8 mouse cellular contexts compared by ENCODE assay signal in genomic region chr7:112328969-112329368, GRCm38 (mm10).
DNase-seq lines count a peak whose midpoint lies in the region; ATAC-seq and TF ChIP-seq lines count a peak whose summit lies in the region.

No protein-coding gene starts in this region.

- H3K4me3 ChIP-seq in embryonic facial prominence, embryonic 11.5 days (ENCODE audit: low read depth, low read length), result no peak overlapping the region
- H3K4me3 ChIP-seq in embryonic facial prominence, embryonic 10.5 days, result no peak overlapping the region
- no peak overlapping the region for H3K4me3 ChIP-seq in liver, postnatal 0 days (ENCODE audit: low read depth, low read length)

- H3K9me3 ChIP-seq in embryonic facial prominence, embryonic 11.5 days (replicated peaks; ENCODE audit: control insufficient read depth, low read length), result no peaks in the 10 kb centered on the region
- no peaks in the 10 kb centered on the region for H3K9me3 ChIP-seq in embryonic facial prominence, embryonic 10.5 days
- no peaks in the 10 kb centered on the region for H3K9me3 ChIP-seq in liver, postnatal 0 days (ENCODE audit: low read length)

- 17% methylated on average over 1 of the region's 1 CpGs for WGBS in embryonic facial prominence, embryonic 11.5 days
- WGBS in embryonic facial prominence, embryonic 10.5 days, result 21% methylated on average over 1 of the region's 1 CpGs
- WGBS in liver, postnatal 0 days (ENCODE audit: insufficient replicate concordance), result 13% methylated on average over 1 of the region's 1 CpGs

- H3K36me3 ChIP-seq in embryonic facial prominence, embryonic 11.5 days (replicated peaks; ENCODE audit: control insufficient read depth, insufficient read depth, low read depth, low read length), result no peaks in the 10 kb centered on the region; the same call in 1 of the 2 replicates
- H3K36me3 ChIP-seq in embryonic facial prominence, embryonic 10.5 days (replicated peaks), result no peaks in the 10 kb centered on the region
- peaks cover 6% of the 10 kb centered on the region for H3K36me3 ChIP-seq in liver, postnatal 0 days (replicated peaks; ENCODE audit: insufficient read depth, low read length)

- H3K9ac ChIP-seq in embryonic facial prominence, embryonic 11.5 days (replicated peaks; ENCODE audit: low read length), result no peak overlapping the region
- no peak overlapping the region for H3K9ac ChIP-seq in liver, postnatal 0 days (replicated peaks)

- TF ChIP-seq EP300 in liver, postnatal 0 days (IDR thresholded peaks at IDR 0.05; ENCODE audit: low read depth), result no peak

- no peaks in the 10 kb centered on the region for H3K27me3 ChIP-seq in embryonic facial prominence, embryonic 11.5 days (ENCODE audit: control insufficient read depth, insufficient read depth, low read length)
- H3K27me3 ChIP-seq in embryonic facial prominence, embryonic 10.5 days (replicated peaks; ENCODE audit: low read depth, poor library complexity, severe bottlenecking), result no peaks in the 10 kb centered on the region
- H3K27me3 ChIP-seq in liver, postnatal 0 days (ENCODE audit: insufficient read depth, low read length), result no peaks in the 10 kb centered on the region

- no peak overlapping the region for H3K4me2 ChIP-seq in embryonic facial prominence, embryonic 11.5 days (ENCODE audit: low read depth, low read length)
- H3K4me2 ChIP-seq in liver, postnatal 0 days (ENCODE audit: low read depth, low read length), result no peak overlapping the region

- no peaks in the 10 kb centered on the region for H3K4me1 ChIP-seq in embryonic facial prominence, embryonic 11.5 days (ENCODE audit: control insufficient read depth, insufficient read depth, low read length)
- no peaks in the 10 kb centered on the region for H3K4me1 ChIP-seq in embryonic facial prominence, embryonic 10.5 days
- H3K4me1 ChIP-seq in liver, postnatal 0 days (ENCODE audit: insufficient read depth), result no peaks in the 10 kb centered on the region

- peak; percentile 54 for DNase-seq in embryonic facial prominence, embryonic 11.5 days (ENCODE audit: low spot score)
- DNase-seq in embryonic facial prominence, embryonic 10.5 days (ENCODE audit: low spot score), result no peak
- DNase-seq in liver, postnatal 0 days, result no peak
- DNase-seq in liver, result no peak
- DNase-seq in c-Kit-positive CD71-positive TER-119-negative erythroid progenitor cells, embryonic 14.5 days (ENCODE audit: low read depth), result peak; percentile 15
- DNase-seq in retina, embryonic 14.5 days (ENCODE audit: low spot score), result peak; percentile 42
- no peak for DNase-seq in neural tube, embryonic 10.5 days (ENCODE audit: extremely low spot score, low spot score)

- no peak for ATAC-seq in embryonic facial prominence, embryonic 11.5 days (replicated peaks; ENCODE audit: insufficient number of reproducible peaks, low FRiP score, low TSS enrichment, low read depth)
- ATAC-seq in liver, postnatal 0 days, result no peak
- peak; percentile 42 to 53; a peak in 2 of 4 replicates for ATAC-seq in hematopoietic stem cell, adult 5-6 weeks (replicated peaks in 1 of 2; ENCODE audit: insufficient read depth in 1 of 2, low FRiP score in 2 of 2, low TSS enrichment in 1 of 2, low read depth in 1 of 2, poor library complexity in 2 of 2, severe bottlenecking in 2 of 2)

- H3K27ac ChIP-seq in embryonic facial prominence, embryonic 11.5 days (replicated peaks; ENCODE audit: low read depth, low read length), result no peak overlapping the region
- H3K27ac ChIP-seq in embryonic facial prominence, embryonic 10.5 days (replicated peaks), result no peak overlapping the region
- no peak overlapping the region for H3K27ac ChIP-seq in liver, postnatal 0 days (ENCODE audit: low read depth)

- peak; percentile 65 for TF ChIP-seq CTCF in liver, postnatal 0 days (IDR thresholded peaks at IDR 0.05; ENCODE audit: low read depth)

Comparison
In these comparisons a context has a peak if more than half of its experiments do, and no peak if none do; other contexts are left out.
1. DNase-seq: peak in embryonic facial prominence, embryonic 11.5 days (single experiment), c-Kit-positive CD71-positive TER-119-negative erythroid progenitor cells, embryonic 14.5 days (single experiment) and retina, embryonic 14.5 days (single experiment); none in embryonic facial prominence, embryonic 10.5 days (single experiment), liver, postnatal 0 days (single experiment), liver (single experiment) and neural tube, embryonic 10.5 days (single experiment).
2. ATAC-seq: peak in hematopoietic stem cell, adult 5-6 weeks (2 of 2); none in embryonic facial prominence, embryonic 11.5 days (single experiment) and liver, postnatal 0 days (single experiment).